Mouse (Mus musculus): ENCODE measurements around the gene Prdx6b. TPM values are rescaled to one million over a fixed set of nuclear protein-coding genes. Genes with fewer than 3 reads are reported as not detected.

Gene Prdx6b
- total and polyA plus RNA-seq, 3 experiments, result not detected

DNA sequence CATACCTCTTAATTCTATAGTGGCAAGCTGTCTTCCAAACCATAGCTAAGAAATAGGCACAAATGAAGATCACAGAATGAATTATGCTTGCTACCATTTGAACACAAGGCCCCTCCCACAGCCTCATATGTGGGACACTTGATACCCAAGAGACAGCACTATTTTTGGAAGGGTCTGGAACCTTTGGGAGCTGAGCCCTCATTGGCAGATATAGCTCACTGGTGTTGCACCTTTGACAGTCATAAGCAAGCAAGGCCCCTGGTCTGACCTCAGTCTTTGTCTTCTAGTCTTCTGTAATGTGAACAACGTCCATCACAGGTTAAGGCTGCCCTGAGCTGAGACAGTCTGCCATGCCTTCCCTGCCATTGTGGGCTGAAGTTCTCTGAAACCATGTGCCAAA is 20.8 kb upstream of the Prdx6b start:
- Histone ChIP-seq H3K4me1 (ENCODE audit: insufficient read depth, low read depth, low read length) (no peaks in the 10 kb centered on the region), H3K36me3 (replicated peaks) (no peaks in the 10 kb centered on the region), H3K27me3 (ENCODE audit: insufficient read depth, low read length) (peaks cover 4% of the 10 kb centered on the region), H3K9me3 (replicated peaks) (no peaks in the 10 kb centered on the region), H3K4me3 (ENCODE audit: low read depth, low read length) (no peak overlapping the region)
- ATAC-seq (ENCODE audit: extremely low read depth, insufficient number of reproducible peaks, low FRiP score, poor library complexity, severe bottlenecking), result no peak
- no peak for TF ChIP-seq GATA2 (IDR thresholded peaks at IDR 0.05; ENCODE audit: borderline replicate concordance, low read depth, low read length)
- no peak for TF ChIP-seq CTCF (IDR thresholded peaks at IDR 0.05; ENCODE audit: low read depth, low read length)
- TF ChIP-seq POLR2AphosphoS5 (IDR thresholded peaks at IDR 0.05; ENCODE audit: insufficient replicate concordance, low read depth, low read length), result no peak
- TF ChIP-seq GATA1 (IDR thresholded peaks at IDR 0.05; ENCODE audit: borderline replicate concordance, low read length), result no peak
- no peak for TF ChIP-seq TAL1 (conservative IDR thresholded peaks at IDR 0.05; ENCODE audit: low read depth, low read length)
- DNase-seq (ENCODE audit: low spot score), result no peak

- no peak for DNase-seq (ENCODE audit: low spot score)
- TF ChIP-seq GATA2 (IDR thresholded peaks at IDR 0.05; ENCODE audit: borderline replicate concordance, low read depth, low read length) (no peak), POLR2AphosphoS5 (IDR thresholded peaks at IDR 0.05; ENCODE audit: insufficient replicate concordance, low read depth, low read length) (no peak)
- no peaks in the 10 kb centered on the region for H3K9me3 ChIP-seq (replicated peaks)
- H3K4me1 ChIP-seq (ENCODE audit: insufficient read depth, low read depth, low read length), result no peaks in the 10 kb centered on the region
- no peak overlapping the region for H3K4me3 ChIP-seq (ENCODE audit: low read depth, low read length)
- ATAC-seq (ENCODE audit: extremely low read depth, insufficient number of reproducible peaks, low FRiP score, poor library complexity, severe bottlenecking), result no peak
- H3K36me3 ChIP-seq (replicated peaks), result no peaks in the 10 kb centered on the region
- peaks cover 4% of the 10 kb centered on the region for H3K27me3 ChIP-seq (ENCODE audit: insufficient read depth, low read length)
Measured at GRCm38 (mm10) chr2:80273038-80273437, 19.2 kb upstream of the Prdx6b start.

- no peak for TF ChIP-seq GATA1 (IDR thresholded peaks at IDR 0.05; ENCODE audit: borderline replicate concordance, low read length)
- TF ChIP-seq TAL1 (conservative IDR thresholded peaks at IDR 0.05; ENCODE audit: low read depth, low read length), result no peak
- Histone ChIP-seq H3K9me3 (replicated peaks) (no peaks in the 10 kb centered on the region), H3K36me3 (replicated peaks) (no peaks in the 10 kb centered on the region), H3K4me3 (ENCODE audit: low read depth, low read length) (no peak overlapping the region), H3K27me3 (ENCODE audit: insufficient read depth, low read length) (peaks cover 4% of the 10 kb centered on the region), H3K4me1 (ENCODE audit: insufficient read depth, low read depth, low read length) (no peaks in the 10 kb centered on the region)
- ATAC-seq (ENCODE audit: extremely low read depth, insufficient number of reproducible peaks, low FRiP score, poor library complexity, severe bottlenecking) (no peak), DNase-seq (ENCODE audit: low spot score) (no peak)
Measured at GRCm38 (mm10) chr2:80273763-80274162, 18.5 kb upstream of the Prdx6b start.

- TF ChIP-seq GATA1 (IDR thresholded peaks at IDR 0.05; ENCODE audit: borderline replicate concordance, low read length) (no peak), POLR2AphosphoS5 (IDR thresholded peaks at IDR 0.05; ENCODE audit: insufficient replicate concordance, low read depth, low read length) (no peak), GATA2 (IDR thresholded peaks at IDR 0.05; ENCODE audit: borderline replicate concordance, low read depth, low read length) (no peak), CTCF (IDR thresholded peaks at IDR 0.05; ENCODE audit: low read depth, low read length) (no peak), TAL1 (conservative IDR thresholded peaks at IDR 0.05; ENCODE audit: low read depth, low read length) (no peak)
- no peaks in the 10 kb centered on the region for H3K36me3 ChIP-seq (replicated peaks)
- peaks cover 4% of the 10 kb centered on the region for H3K27me3 ChIP-seq (ENCODE audit: insufficient read depth, low read length)
- H3K4me3 ChIP-seq (ENCODE audit: low read depth, low read length), result no peak overlapping the region
- no peaks in the 10 kb centered on the region for H3K4me1 ChIP-seq (ENCODE audit: insufficient read depth, low read depth, low read length)
- DNase-seq (ENCODE audit: low spot score), result no peak
- no peaks in the 10 kb centered on the region for H3K9me3 ChIP-seq (replicated peaks)
- ATAC-seq (ENCODE audit: extremely low read depth, insufficient number of reproducible peaks, low FRiP score, poor library complexity, severe bottlenecking), result no peak
Measured at GRCm38 (mm10) chr2:80275136-80275535, 17.1 kb upstream of the Prdx6b start.

DNA sequence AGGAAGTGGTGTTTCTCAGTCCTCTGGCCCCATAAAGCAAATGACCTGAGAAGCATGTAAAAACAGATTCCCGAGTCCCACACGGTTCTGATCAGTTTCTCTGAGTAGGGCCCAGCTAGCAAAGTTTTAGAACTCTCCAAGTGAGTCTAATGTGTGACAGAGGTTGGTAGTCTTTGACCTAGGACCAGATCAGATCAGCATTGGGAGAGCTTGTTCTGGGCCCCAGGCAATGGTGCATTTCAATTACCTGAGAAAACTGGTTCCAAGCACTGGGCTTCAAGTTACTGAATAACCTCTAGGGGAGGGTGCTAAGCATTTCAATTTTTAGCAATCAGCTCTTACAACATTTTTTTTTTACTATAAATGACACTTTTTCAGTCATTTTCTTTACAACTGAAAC is 10.1 kb upstream of the Prdx6b start:
- no peaks in the 10 kb centered on the region for H3K36me3 ChIP-seq (replicated peaks)
- no peak for DNase-seq (ENCODE audit: low spot score)
- no peak for ATAC-seq (ENCODE audit: extremely low read depth, insufficient number of reproducible peaks, low FRiP score, poor library complexity, severe bottlenecking)
- no peak for TF ChIP-seq GATA2 (IDR thresholded peaks at IDR 0.05; ENCODE audit: borderline replicate concordance, low read depth, low read length)
- TF ChIP-seq POLR2AphosphoS5 (IDR thresholded peaks at IDR 0.05; ENCODE audit: insufficient replicate concordance, low read depth, low read length), result no peak
- no peak for TF ChIP-seq GATA1 (IDR thresholded peaks at IDR 0.05; ENCODE audit: borderline replicate concordance, low read length)
- TF ChIP-seq TAL1 (conservative IDR thresholded peaks at IDR 0.05; ENCODE audit: low read depth, low read length), result no peak
- TF ChIP-seq CTCF (IDR thresholded peaks at IDR 0.05; ENCODE audit: low read depth, low read length), result no peak
- no peak overlapping the region for H3K4me3 ChIP-seq (ENCODE audit: low read depth, low read length)
- no peaks in the 10 kb centered on the region for H3K27me3 ChIP-seq (ENCODE audit: insufficient read depth, low read length)
- no peaks in the 10 kb centered on the region for H3K4me1 ChIP-seq (ENCODE audit: insufficient read depth, low read depth, low read length)
- H3K9me3 ChIP-seq (replicated peaks), result no peaks in the 10 kb centered on the region

DNA sequence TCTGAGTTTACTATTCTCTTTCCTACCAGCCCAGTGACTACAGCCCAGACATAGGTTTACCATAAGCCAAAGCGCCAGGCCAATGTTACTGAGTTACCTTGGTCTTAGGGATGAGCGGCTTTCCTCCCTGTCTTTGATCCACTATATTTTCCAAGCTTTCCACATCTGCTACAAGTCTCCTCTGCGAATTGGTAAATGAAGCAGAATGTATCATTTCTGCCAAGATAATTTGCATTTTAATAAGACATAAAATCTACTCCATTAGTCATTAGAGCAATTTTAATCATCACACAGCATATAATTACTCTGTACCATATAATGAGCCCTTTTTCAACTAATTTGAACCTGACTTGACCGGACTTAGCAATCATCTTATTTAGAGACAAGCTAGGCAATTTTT is 5.9 kb upstream of the Prdx6b start:
- H3K36me3 ChIP-seq (replicated peaks), result no peaks in the 10 kb centered on the region
- TF ChIP-seq GATA2 (IDR thresholded peaks at IDR 0.05; ENCODE audit: borderline replicate concordance, low read depth, low read length) (no peak), POLR2AphosphoS5 (IDR thresholded peaks at IDR 0.05; ENCODE audit: insufficient replicate concordance, low read depth, low read length) (no peak), TAL1 (conservative IDR thresholded peaks at IDR 0.05; ENCODE audit: low read depth, low read length) (no peak), CTCF (IDR thresholded peaks at IDR 0.05; ENCODE audit: low read depth, low read length) (no peak), GATA1 (IDR thresholded peaks at IDR 0.05; ENCODE audit: borderline replicate concordance, low read length) (no peak)
- H3K27me3 ChIP-seq (ENCODE audit: insufficient read depth, low read length), result 0 out of 2 replicates have a peak, but pooled peaks cover 2% of the 10 kb centered on the region
- H3K4me3 ChIP-seq (ENCODE audit: low read depth, low read length), result no peak overlapping the region
- no peaks in the 10 kb centered on the region for H3K4me1 ChIP-seq (ENCODE audit: insufficient read depth, low read depth, low read length)
- ATAC-seq (ENCODE audit: extremely low read depth, insufficient number of reproducible peaks, low FRiP score, poor library complexity, severe bottlenecking), result no peak
- DNase-seq (ENCODE audit: low spot score), result no peak
- no peaks in the 10 kb centered on the region for H3K9me3 ChIP-seq (replicated peaks)

GRCm38 (mm10) chr2:80298334-80298733 is 6.1 kb downstream of the Prdx6b start:
- ATAC-seq (ENCODE audit: extremely low read depth, insufficient number of reproducible peaks, low FRiP score, poor library complexity, severe bottlenecking) (no peak), DNase-seq (ENCODE audit: low spot score) (no peak)
- Histone ChIP-seq H3K4me1 (ENCODE audit: insufficient read depth, low read depth, low read length) (no peaks in the 10 kb centered on the region; the same call in 1 of the 2 replicates), H3K27me3 (ENCODE audit: insufficient read depth, low read length) (no peaks in the 10 kb centered on the region), H3K4me3 (ENCODE audit: low read depth, low read length) (no peak overlapping the region), H3K9me3 (replicated peaks) (no peaks in the 10 kb centered on the region), H3K36me3 (replicated peaks) (no peaks in the 10 kb centered on the region)
- TF ChIP-seq GATA2 (IDR thresholded peaks at IDR 0.05; ENCODE audit: borderline replicate concordance, low read depth, low read length) (no peak), POLR2AphosphoS5 (IDR thresholded peaks at IDR 0.05; ENCODE audit: insufficient replicate concordance, low read depth, low read length) (no peak), CTCF (IDR thresholded peaks at IDR 0.05; ENCODE audit: low read depth, low read length) (no peak), TAL1 (conservative IDR thresholded peaks at IDR 0.05; ENCODE audit: low read depth, low read length) (no peak), GATA1 (IDR thresholded peaks at IDR 0.05; ENCODE audit: borderline replicate concordance, low read length) (no peak)
